Mouse (Mus musculus): Measurements from ENCODE around the gene Esr2. TPM values are rescaled to one million over a fixed set of nuclear protein-coding genes. Genes with fewer than 3 reads are reported as not detected.

Esr2 gene
- polyA plus RNA-seq, 1 experiment from 2014 or later, result 0.05 TPM

DNA sequence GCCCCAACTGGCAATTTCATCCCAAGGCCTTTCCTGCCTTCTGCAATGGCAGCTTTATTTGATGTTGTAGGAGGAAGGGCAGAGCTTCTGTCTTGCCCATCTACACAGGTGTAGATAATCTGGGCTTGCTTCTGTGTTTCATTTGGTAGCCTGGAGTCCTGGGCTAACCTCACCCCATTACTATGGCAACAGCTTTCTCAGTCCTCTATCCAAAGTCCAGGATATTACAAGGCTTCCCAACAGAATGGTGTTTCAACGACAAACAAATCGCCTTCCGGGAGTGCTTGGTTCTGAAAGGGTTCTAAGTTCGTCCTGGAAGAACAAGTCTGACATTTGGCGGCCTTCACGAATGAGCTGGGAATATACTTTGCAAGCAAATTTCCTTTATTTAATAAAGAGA lies 46.2 kb downstream of the Esr2 start:
- Histone ChIP-seq H3K9ac (ENCODE audit: low read length) (no peak overlapping the region), H3K27me3 (ENCODE audit: control insufficient read depth, insufficient read depth, low read length) (no peaks in the 10 kb centered on the region), H3K36me3 (ENCODE audit: control insufficient read depth, insufficient read depth, low read length) (no peaks in the 10 kb centered on the region), H3K9me3 (ENCODE audit: control insufficient read depth, low read length) (no peaks in the 10 kb centered on the region), H3K4me2 (ENCODE audit: low read depth, low read length, severe bottlenecking) (no peak overlapping the region), H3K27ac (ENCODE audit: low read depth, low read length) (no peak overlapping the region), H3K4me1 (replicated peaks; ENCODE audit: control insufficient read depth, insufficient read depth, low read length) (no peaks in the 10 kb centered on the region), H3K4me3 (ENCODE audit: low read depth, low read length) (no peak overlapping the region)
- ATAC-seq (replicated peaks; ENCODE audit: low FRiP score), result no peak
- WGBS, result 90% methylated on average over 6 of the region's 6 CpGs
- DNase-seq (ENCODE audit: low spot score), result no peak

GRCm38 (mm10) chr12:76130281-76130680 lies 46.8 kb downstream of the Esr2 start:
- Histone ChIP-seq H3K4me3 (ENCODE audit: low read depth, low read length) (no peak overlapping the region), H3K27ac (ENCODE audit: low read depth, low read length) (no peak overlapping the region), H3K27me3 (ENCODE audit: control insufficient read depth, insufficient read depth, low read length) (no peaks in the 10 kb centered on the region), H3K9ac (ENCODE audit: low read length) (no peak overlapping the region), H3K4me1 (replicated peaks; ENCODE audit: control insufficient read depth, insufficient read depth, low read length) (no peaks in the 10 kb centered on the region), H3K9me3 (ENCODE audit: control insufficient read depth, low read length) (no peaks in the 10 kb centered on the region), H3K36me3 (ENCODE audit: control insufficient read depth, insufficient read depth, low read length) (no peaks in the 10 kb centered on the region), H3K4me2 (ENCODE audit: low read depth, low read length, severe bottlenecking) (no peak overlapping the region)
- no peak for ATAC-seq (replicated peaks; ENCODE audit: low FRiP score)
- WGBS, result 19% methylated on average over 4 of the region's 4 CpGs
- peak; percentile 71 for DNase-seq (ENCODE audit: low spot score)

GRCm38 (mm10) chr12:76128831-76129230 lies 48.2 kb downstream of the Esr2 start:
- Histone ChIP-seq H3K36me3 (ENCODE audit: control insufficient read depth, insufficient read depth, low read length) (no peaks in the 10 kb centered on the region), H3K4me1 (replicated peaks; ENCODE audit: control insufficient read depth, insufficient read depth, low read length) (no peaks in the 10 kb centered on the region), H3K9ac (ENCODE audit: low read length) (no peak overlapping the region), H3K27ac (ENCODE audit: low read depth, low read length) (no peak overlapping the region), H3K9me3 (ENCODE audit: control insufficient read depth, low read length) (no peaks in the 10 kb centered on the region), H3K4me3 (ENCODE audit: low read depth, low read length) (no peak overlapping the region), H3K27me3 (ENCODE audit: control insufficient read depth, insufficient read depth, low read length) (no peaks in the 10 kb centered on the region), H3K4me2 (ENCODE audit: low read depth, low read length, severe bottlenecking) (no peak overlapping the region)
- 92% methylated on average over 10 of the region's 10 CpGs for WGBS
- DNase-seq (ENCODE audit: low spot score), result no peak
- no peak for ATAC-seq (replicated peaks; ENCODE audit: low FRiP score)

DNA sequence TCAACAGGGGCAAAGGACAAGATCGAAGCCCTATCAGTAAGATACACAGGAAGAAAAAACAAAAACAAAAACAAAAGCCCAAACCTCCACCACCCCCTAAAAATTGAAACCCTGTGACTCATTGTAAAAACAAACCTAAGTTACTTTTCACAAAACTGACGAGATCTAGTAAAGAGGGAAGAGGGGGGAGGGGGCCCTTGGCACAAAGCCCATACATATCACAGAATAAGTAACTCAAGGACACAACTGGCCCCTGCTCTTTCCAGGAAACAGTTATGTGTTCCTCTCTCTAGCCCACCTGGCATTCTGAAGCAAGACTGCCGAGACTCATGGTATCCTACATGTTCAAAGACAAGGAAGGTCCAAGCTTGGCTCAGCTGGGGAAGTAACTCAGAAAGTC lies 48.8 kb downstream of the Esr2 start:
- Histone ChIP-seq H3K9ac (ENCODE audit: low read length) (no peak overlapping the region), H3K27ac (ENCODE audit: low read depth, low read length) (no peak overlapping the region), H3K4me1 (replicated peaks; ENCODE audit: control insufficient read depth, insufficient read depth, low read length) (no peaks in the 10 kb centered on the region), H3K4me3 (ENCODE audit: low read depth, low read length) (no peak overlapping the region), H3K27me3 (ENCODE audit: control insufficient read depth, insufficient read depth, low read length) (no peaks in the 10 kb centered on the region), H3K4me2 (ENCODE audit: low read depth, low read length, severe bottlenecking) (no peak overlapping the region), H3K36me3 (ENCODE audit: control insufficient read depth, insufficient read depth, low read length) (no peaks in the 10 kb centered on the region), H3K9me3 (ENCODE audit: control insufficient read depth, low read length) (no peaks in the 10 kb centered on the region)
- no peak for DNase-seq (ENCODE audit: low spot score)
- 80% methylated on average over 3 of the region's 3 CpGs for WGBS
- no peak for ATAC-seq (replicated peaks; ENCODE audit: low FRiP score)

DNA sequence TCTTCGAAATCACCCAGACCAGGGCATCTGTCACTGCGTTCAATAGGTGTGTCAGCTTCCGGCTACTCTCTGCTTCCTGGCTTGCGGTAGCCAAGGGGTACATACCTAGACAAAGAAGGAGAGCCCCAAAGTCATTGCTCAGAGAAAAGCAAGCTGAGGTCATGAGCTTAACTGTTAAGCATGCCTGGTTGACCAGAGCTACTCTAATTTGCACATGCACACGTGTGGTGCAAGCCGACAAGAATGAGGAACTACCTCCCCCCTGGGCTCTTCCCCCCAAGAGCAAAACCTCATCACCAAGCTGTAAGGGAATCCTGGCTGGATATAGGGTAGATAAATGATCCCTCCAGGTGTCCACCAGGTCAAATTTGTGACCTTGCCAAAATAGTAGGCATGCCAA lies 53.8 kb downstream of the Esr2 start:
- ATAC-seq (replicated peaks; ENCODE audit: low FRiP score) (no peak), DNase-seq (ENCODE audit: low spot score) (no peak)
- no peaks in the 10 kb centered on the region for H3K27me3 ChIP-seq (ENCODE audit: control insufficient read depth, insufficient read depth, low read length)
- H3K4me2 ChIP-seq (ENCODE audit: low read depth, low read length, severe bottlenecking), result no peak overlapping the region
- H3K27ac ChIP-seq (ENCODE audit: low read depth, low read length), result no peak overlapping the region
- no peak overlapping the region for H3K9ac ChIP-seq (ENCODE audit: low read length)
- no peaks in the 10 kb centered on the region for H3K9me3 ChIP-seq (ENCODE audit: control insufficient read depth, low read length)
- WGBS, result 87% methylated on average over 6 of the region's 6 CpGs
- no peaks in the 10 kb centered on the region for H3K36me3 ChIP-seq (ENCODE audit: control insufficient read depth, insufficient read depth, low read length)
- H3K4me3 ChIP-seq (ENCODE audit: low read depth, low read length), result no peak overlapping the region
- H3K4me1 ChIP-seq (replicated peaks; ENCODE audit: control insufficient read depth, insufficient read depth, low read length), result no peaks in the 10 kb centered on the region

DNA sequence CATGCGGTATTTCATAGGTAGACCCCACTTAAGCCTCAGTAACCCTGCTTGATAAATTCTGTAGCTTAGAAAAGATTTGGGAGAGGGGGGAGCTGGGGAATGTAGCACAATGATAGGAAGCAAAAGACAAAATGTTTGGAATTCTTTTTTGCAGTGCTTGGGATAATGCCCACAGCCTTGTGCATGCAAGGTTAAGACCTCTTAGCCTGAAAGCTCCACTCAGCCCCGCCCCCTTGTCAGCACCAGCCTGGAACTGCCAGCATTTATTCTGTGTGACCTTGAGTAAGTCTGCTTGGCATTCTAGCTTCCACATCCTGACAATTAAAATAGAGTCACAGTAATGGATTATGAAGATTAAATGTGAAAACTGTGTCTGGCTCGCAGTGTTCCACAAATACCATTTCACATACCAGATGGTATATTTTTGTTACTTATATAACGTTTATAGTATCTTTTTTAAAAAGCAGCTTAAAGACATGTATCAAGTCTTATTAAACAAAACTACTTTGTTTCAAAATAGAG lies 59.4 kb downstream of the Esr2 start:
- 75% methylated on average over 4 of the region's 4 CpGs for WGBS
- Histone ChIP-seq H3K4me1 (replicated peaks; ENCODE audit: control insufficient read depth, insufficient read depth, low read length) (no peaks in the 10 kb centered on the region), H3K4me2 (ENCODE audit: low read depth, low read length, severe bottlenecking) (no peak overlapping the region), H3K27ac (ENCODE audit: low read depth, low read length) (no peak overlapping the region), H3K4me3 (ENCODE audit: low read depth, low read length) (no peak overlapping the region), H3K27me3 (ENCODE audit: control insufficient read depth, insufficient read depth, low read length) (no peaks in the 10 kb centered on the region), H3K36me3 (ENCODE audit: control insufficient read depth, insufficient read depth, low read length) (no peaks in the 10 kb centered on the region), H3K9me3 (ENCODE audit: control insufficient read depth, low read length) (no peaks in the 10 kb centered on the region), H3K9ac (ENCODE audit: low read length) (no peak overlapping the region)
- no peak for ATAC-seq (replicated peaks; ENCODE audit: low FRiP score)
- DNase-seq (ENCODE audit: low spot score), result no peak

- Histone ChIP-seq H3K9ac (ENCODE audit: low read length) (no peak overlapping the region), H3K27ac (ENCODE audit: low read depth, low read length) (no peak overlapping the region), H3K27me3 (ENCODE audit: control insufficient read depth, insufficient read depth, low read length) (no peaks in the 10 kb centered on the region), H3K4me1 (replicated peaks; ENCODE audit: control insufficient read depth, insufficient read depth, low read length) (no peaks in the 10 kb centered on the region), H3K4me2 (ENCODE audit: low read depth, low read length, severe bottlenecking) (no peak overlapping the region), H3K9me3 (ENCODE audit: control insufficient read depth, low read length) (no peaks in the 10 kb centered on the region), H3K4me3 (ENCODE audit: low read depth, low read length) (no peak overlapping the region), H3K36me3 (ENCODE audit: control insufficient read depth, insufficient read depth, low read length) (no peaks in the 10 kb centered on the region)
- DNase-seq (ENCODE audit: low spot score) (no peak), ATAC-seq (replicated peaks; ENCODE audit: low FRiP score) (no peak)
- 82% methylated on average over 4 of the region's 4 CpGs for WGBS
These were observed 60.5 kb downstream of the Esr2 start for GRCm38 (mm10) chr12:76116577-76116976.

DNA sequence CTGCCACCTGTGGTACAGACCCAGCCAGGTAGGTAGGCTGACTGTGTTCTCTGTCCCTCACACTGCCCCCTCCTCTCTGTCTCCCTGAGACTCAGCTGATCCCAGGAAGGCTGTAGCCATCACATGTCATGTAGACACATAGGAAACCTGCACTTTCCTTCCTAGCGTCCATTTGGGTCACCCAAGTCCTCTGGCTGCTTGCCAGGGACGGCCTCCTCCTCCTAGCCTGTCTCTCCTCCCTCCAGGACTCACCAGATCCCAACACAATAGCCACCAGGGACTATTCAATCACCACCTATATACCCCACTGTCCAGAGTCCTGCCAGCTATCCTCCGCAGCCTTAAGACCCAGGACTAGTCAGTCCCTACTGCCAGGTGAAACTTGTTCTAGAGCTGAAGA lies 66.0 kb downstream of the Esr2 start:
- no peak overlapping the region for H3K4me2 ChIP-seq (ENCODE audit: low read depth, low read length, severe bottlenecking)
- H3K4me3 ChIP-seq (ENCODE audit: low read depth, low read length), result no peak overlapping the region
- H3K27ac ChIP-seq (ENCODE audit: low read depth, low read length), result no peak overlapping the region
- H3K9ac ChIP-seq (ENCODE audit: low read length), result no peak overlapping the region
- no peaks in the 10 kb centered on the region for H3K27me3 ChIP-seq (ENCODE audit: control insufficient read depth, insufficient read depth, low read length)
- WGBS, result 81% methylated on average over 3 of the region's 3 CpGs
- no peaks in the 10 kb centered on the region for H3K9me3 ChIP-seq (ENCODE audit: control insufficient read depth, low read length)
- peaks cover 4% of the 10 kb centered on the region; the same call in 1 of the 2 replicates for H3K36me3 ChIP-seq (ENCODE audit: control insufficient read depth, insufficient read depth, low read length)
- ATAC-seq (replicated peaks; ENCODE audit: low FRiP score) (no peak), DNase-seq (ENCODE audit: low spot score) (no peak)
- H3K4me1 ChIP-seq (replicated peaks; ENCODE audit: control insufficient read depth, insufficient read depth, low read length), result no peaks in the 10 kb centered on the region

GRCm38 (mm10) chr12:76109646-76110405 lies 67.2 kb downstream of the Esr2 start:
- no peak overlapping the region for H3K4me3 ChIP-seq (ENCODE audit: low read depth, low read length)
- no peaks in the 10 kb centered on the region for H3K4me1 ChIP-seq (replicated peaks; ENCODE audit: control insufficient read depth, insufficient read depth, low read length)
- no peaks in the 10 kb centered on the region for H3K9me3 ChIP-seq (ENCODE audit: control insufficient read depth, low read length)
- DNase-seq (ENCODE audit: low spot score) (no peak), ATAC-seq (replicated peaks; ENCODE audit: low FRiP score) (no peak)
- no peaks in the 10 kb centered on the region for H3K27me3 ChIP-seq (ENCODE audit: control insufficient read depth, insufficient read depth, low read length)
- peaks cover 4% of the 10 kb centered on the region; the same call in 1 of the 2 replicates for H3K36me3 ChIP-seq (ENCODE audit: control insufficient read depth, insufficient read depth, low read length)
- no peak overlapping the region for H3K9ac ChIP-seq (ENCODE audit: low read length)
- WGBS, result 93% methylated on average over 15 of the region's 15 CpGs
- H3K27ac ChIP-seq (ENCODE audit: low read depth, low read length), result no peak overlapping the region
- H3K4me2 ChIP-seq (ENCODE audit: low read depth, low read length, severe bottlenecking), result no peak overlapping the region
